Mouse (Mus musculus): ENCODE measurements around the gene Gcnt1. TPM values are rescaled to one million over a fixed set of nuclear protein-coding genes. Genes with fewer than 3 reads are reported as not detected.

Gcnt1 gene
- polyA plus RNA-seq, 1 experiment from 2014 or later = 21.0 TPM

DNA sequence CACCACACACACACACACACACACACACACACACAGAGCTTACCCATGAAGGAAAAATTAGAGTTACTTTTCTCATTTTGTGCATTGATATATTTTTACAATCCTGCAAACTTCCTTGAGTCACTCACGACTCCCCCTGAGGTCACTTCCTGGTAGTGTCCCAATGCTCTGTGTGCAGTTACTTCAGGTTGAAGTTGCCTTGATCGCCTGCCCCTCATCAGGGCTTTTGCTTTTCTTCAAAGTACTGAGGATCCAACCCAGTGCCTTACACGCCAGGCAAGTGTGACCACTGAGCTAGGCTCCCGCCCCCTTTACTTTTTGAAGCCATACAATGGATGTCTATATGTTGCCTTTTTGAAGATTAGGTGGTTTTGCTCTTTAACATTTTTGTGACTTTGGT lies 27.3 kb upstream of the Gcnt1 start:
- H3K36me3 ChIP-seq (ENCODE audit: control insufficient read depth, insufficient read depth, low read length) = peaks cover 25% of the 10 kb centered on the region
- H3K9ac ChIP-seq (ENCODE audit: low read depth, low read length) = no peak overlapping the region
- no peaks in the 10 kb centered on the region for H3K27me3 ChIP-seq (ENCODE audit: control insufficient read depth, insufficient read depth, low read length)
- H3K4me1 ChIP-seq (ENCODE audit: control insufficient read depth, insufficient read depth, low read length) = no peaks in the 10 kb centered on the region; the same call in 1 of the 2 replicates
- H3K4me3 ChIP-seq (ENCODE audit: low read length) = no peak overlapping the region
- no peak overlapping the region for H3K4me2 ChIP-seq (replicated peaks; ENCODE audit: low read depth, low read length)
- no peak overlapping the region for H3K27ac ChIP-seq (ENCODE audit: low read depth, low read length)
- no peaks in the 10 kb centered on the region for H3K9me3 ChIP-seq (ENCODE audit: control insufficient read depth, low read length)
- ATAC-seq (ENCODE audit: low FRiP score, low TSS enrichment) = no peak
- WGBS = 89% methylated on average over 4 of the region's 4 CpGs

DNA sequence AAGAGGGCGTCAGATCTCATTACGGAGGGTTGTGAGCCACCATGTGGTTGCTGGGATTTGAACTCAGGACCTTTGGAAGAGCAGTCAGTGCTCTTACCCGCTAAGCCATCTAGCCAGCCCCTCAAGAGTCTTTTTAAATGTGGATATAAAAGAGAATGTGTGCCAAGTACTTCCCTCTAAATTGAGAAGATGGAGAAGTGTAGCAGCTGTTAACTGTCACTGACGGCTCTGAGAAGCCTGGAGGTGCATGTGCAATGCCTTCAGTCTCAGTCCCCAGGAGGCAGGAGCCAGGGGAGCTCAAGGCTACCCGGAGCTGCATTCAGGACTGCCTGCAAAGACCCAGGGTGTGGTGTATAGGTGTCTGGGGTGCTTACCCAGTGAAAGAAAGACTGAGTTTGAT lies 25.3 kb upstream of the Gcnt1 start:
- ATAC-seq (ENCODE audit: low FRiP score, low TSS enrichment) = no peak
- H3K36me3 ChIP-seq (ENCODE audit: control insufficient read depth, insufficient read depth, low read length) = peaks cover 25% of the 10 kb centered on the region
- no peak overlapping the region for H3K9ac ChIP-seq (ENCODE audit: low read depth, low read length)
- H3K27ac ChIP-seq (ENCODE audit: low read depth, low read length) = no peak overlapping the region
- no peak overlapping the region for H3K4me3 ChIP-seq (ENCODE audit: low read length)
- 79% methylated on average over 5 of the region's 5 CpGs for WGBS
- no peaks in the 10 kb centered on the region; the same call in 1 of the 2 replicates for H3K4me1 ChIP-seq (ENCODE audit: control insufficient read depth, insufficient read depth, low read length)
- no peaks in the 10 kb centered on the region for H3K27me3 ChIP-seq (ENCODE audit: control insufficient read depth, insufficient read depth, low read length)
- H3K9me3 ChIP-seq (ENCODE audit: control insufficient read depth, low read length) = no peaks in the 10 kb centered on the region
- no peak overlapping the region for H3K4me2 ChIP-seq (replicated peaks; ENCODE audit: low read depth, low read length)

DNA sequence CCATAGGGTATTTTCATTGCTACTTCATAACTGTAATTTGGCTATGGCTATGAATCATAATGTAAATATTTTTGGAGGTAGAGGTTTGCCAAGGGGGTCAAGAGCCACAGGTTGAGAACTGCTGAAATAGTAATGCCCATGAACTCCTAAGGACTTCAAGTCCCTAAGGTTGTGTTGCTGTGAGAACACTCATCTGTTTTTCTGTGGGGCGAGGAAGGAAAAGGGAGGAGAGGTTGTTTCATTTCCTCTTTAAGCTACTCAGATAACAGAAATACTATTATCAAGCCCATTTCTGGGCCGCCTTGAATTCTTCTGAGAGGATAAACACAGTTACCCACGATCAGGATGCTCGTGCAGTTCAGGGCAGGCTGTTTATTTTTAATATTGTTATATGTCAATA lies 24.2 kb upstream of the Gcnt1 start:
- ATAC-seq (ENCODE audit: low FRiP score, low TSS enrichment) = no peak
- Histone ChIP-seq H3K9ac (ENCODE audit: low read depth, low read length) (no peak overlapping the region), H3K4me3 (ENCODE audit: low read length) (no peak overlapping the region), H3K36me3 (ENCODE audit: control insufficient read depth, insufficient read depth, low read length) (peaks cover 25% of the 10 kb centered on the region), H3K27ac (ENCODE audit: low read depth, low read length) (no peak overlapping the region), H3K27me3 (ENCODE audit: control insufficient read depth, insufficient read depth, low read length) (no peaks in the 10 kb centered on the region), H3K4me2 (replicated peaks; ENCODE audit: low read depth, low read length) (no peak overlapping the region), H3K4me1 (ENCODE audit: control insufficient read depth, insufficient read depth, low read length) (no peaks in the 10 kb centered on the region; the same call in 1 of the 2 replicates), H3K9me3 (ENCODE audit: control insufficient read depth, low read length) (no peaks in the 10 kb centered on the region)
- WGBS = 82% methylated on average over 4 of the region's 4 CpGs

DNA sequence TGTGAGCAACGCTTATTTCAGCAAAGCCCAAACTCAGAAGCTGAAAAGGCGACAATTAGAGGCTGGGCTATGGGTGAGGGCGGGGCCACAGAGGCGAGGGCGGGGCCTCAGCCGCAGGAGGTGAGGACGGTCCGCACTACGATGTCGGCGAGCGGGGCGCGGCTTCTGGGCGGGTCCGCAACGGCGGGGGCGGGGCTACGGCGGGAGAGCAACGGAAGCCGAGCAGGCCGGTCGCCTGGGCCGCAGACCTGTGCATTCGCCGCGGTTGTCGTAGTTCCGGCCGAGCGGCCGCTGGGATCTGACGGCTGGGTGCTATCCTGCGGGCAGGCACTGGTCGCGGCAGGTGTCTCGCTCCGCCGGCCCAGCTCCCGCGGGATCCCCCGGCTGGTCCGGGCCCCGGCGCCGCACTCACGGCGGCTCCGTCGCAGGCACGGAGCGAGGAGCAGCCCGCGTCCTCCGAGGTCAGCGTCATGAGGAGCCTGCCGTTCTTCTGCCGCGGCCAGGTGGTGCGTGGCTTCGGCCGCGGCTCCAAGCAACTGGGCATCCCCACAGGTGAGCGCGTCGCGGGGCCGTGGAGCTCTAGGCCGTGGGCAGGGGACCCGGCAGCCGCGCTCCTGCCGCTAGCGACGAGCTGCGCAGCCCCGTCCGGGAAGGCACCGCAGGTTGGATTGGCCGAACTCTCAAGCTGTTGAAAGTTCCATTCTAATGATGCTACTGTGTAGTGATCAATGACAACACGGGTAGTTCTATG lies 21.4 kb upstream of the Gcnt1 start, which contains the start of gene Rfk:
Rfk (plus strand) TSS at position 203 of the 751 bp plus-strand sequence.
- Histone ChIP-seq H3K9ac (ENCODE audit: low read depth, low read length) (peak within 1 kb of the TSS; percentile 84), H3K4me2 (replicated peaks; ENCODE audit: low read depth, low read length) (peak within 1 kb of the TSS; percentile 61), H3K36me3 (ENCODE audit: control insufficient read depth, insufficient read depth, low read length) (peaks cover 9% of the 10 kb centered on the region), H3K27me3 (ENCODE audit: control insufficient read depth, insufficient read depth, low read length) (no peaks in the 10 kb centered on the region), H3K4me1 (ENCODE audit: control insufficient read depth, insufficient read depth, low read length) (no peaks in the 10 kb centered on the region; the same call in 1 of the 2 replicates), H3K4me3 (ENCODE audit: low read length) (peak within 1 kb of the TSS; percentile 79), H3K27ac (ENCODE audit: low read depth, low read length) (peak within 1 kb of the TSS; percentile 12; the same call in 1 of the 2 replicates), H3K9me3 (ENCODE audit: control insufficient read depth, low read length) (no peaks in the 10 kb centered on the region)
- peak; percentile 98 for ATAC-seq (ENCODE audit: low FRiP score, low TSS enrichment)
- under 1% methylated on average over 81 of the region's 83 CpGs for WGBS

DNA sequence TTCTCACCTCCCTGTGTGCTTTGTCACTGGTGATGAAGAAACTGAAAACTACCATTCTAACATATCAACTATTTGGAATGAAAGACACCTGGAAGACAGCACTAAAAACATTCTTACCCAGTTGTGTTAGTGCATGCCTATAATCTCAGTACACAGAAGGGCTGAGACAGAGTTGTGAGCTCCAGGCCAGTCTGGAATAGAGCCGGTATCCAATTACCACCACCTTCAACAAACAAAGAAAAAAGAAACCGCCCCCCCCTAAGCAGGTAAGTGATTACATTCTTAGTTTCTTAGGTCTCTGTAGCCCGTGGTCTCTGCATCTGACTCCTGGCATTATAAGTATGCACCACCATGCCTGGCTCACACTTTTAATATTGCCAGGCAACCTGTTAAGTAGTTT lies 20.2 kb upstream of the Gcnt1 start:
- Histone ChIP-seq H3K9me3 (ENCODE audit: control insufficient read depth, low read length) (no peaks in the 10 kb centered on the region), H3K4me1 (ENCODE audit: control insufficient read depth, insufficient read depth, low read length) (no peaks in the 10 kb centered on the region; the same call in 1 of the 2 replicates), H3K4me2 (replicated peaks; ENCODE audit: low read depth, low read length) (peak overlapping the region; percentile 61), H3K4me3 (ENCODE audit: low read length) (no peak overlapping the region), H3K27ac (ENCODE audit: low read depth, low read length) (no peak overlapping the region), H3K27me3 (ENCODE audit: control insufficient read depth, insufficient read depth, low read length) (no peaks in the 10 kb centered on the region), H3K9ac (ENCODE audit: low read depth, low read length) (no peak overlapping the region), H3K36me3 (ENCODE audit: control insufficient read depth, insufficient read depth, low read length) (peaks cover 3% of the 10 kb centered on the region; the same call in 1 of the 2 replicates)
- WGBS = 11% methylated on average over 3 of the region's 3 CpGs
- no peak for ATAC-seq (ENCODE audit: low FRiP score, low TSS enrichment)

DNA sequence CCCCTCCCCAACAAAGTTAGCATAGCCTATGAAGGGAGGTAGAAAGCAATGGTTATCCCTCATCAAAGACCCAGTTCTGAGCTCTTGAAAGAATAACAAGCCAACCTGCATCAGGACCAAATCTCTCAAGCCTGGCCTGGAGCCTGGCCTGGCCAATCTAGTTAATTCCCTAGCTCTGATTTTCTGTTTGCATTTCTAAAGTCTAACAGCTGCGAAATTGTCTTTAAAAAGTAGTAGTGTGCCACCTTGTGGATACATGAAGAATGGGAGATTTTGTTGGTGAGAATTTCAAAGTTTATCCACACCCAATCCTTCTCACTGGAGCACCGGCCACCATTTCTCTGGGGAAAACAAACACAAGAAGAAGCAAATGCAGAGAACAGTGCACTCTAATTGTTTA lies 15.8 kb upstream of the Gcnt1 start:
- no peaks in the 10 kb centered on the region for H3K27me3 ChIP-seq (ENCODE audit: control insufficient read depth, insufficient read depth, low read length)
- ATAC-seq (ENCODE audit: low FRiP score, low TSS enrichment) = no peak
- no peak overlapping the region for H3K4me2 ChIP-seq (replicated peaks; ENCODE audit: low read depth, low read length)
- no peak overlapping the region for H3K4me3 ChIP-seq (ENCODE audit: low read length)
- no peaks in the 10 kb centered on the region for H3K9me3 ChIP-seq (ENCODE audit: control insufficient read depth, low read length)
- H3K36me3 ChIP-seq (ENCODE audit: control insufficient read depth, insufficient read depth, low read length) = no peaks in the 10 kb centered on the region
- no peaks in the 10 kb centered on the region for H3K4me1 ChIP-seq (ENCODE audit: control insufficient read depth, insufficient read depth, low read length)
- no peak overlapping the region for H3K9ac ChIP-seq (ENCODE audit: low read depth, low read length)
- WGBS = 14% methylated on average over 2 of the region's 2 CpGs
- no peak overlapping the region for H3K27ac ChIP-seq (ENCODE audit: low read depth, low read length)

DNA sequence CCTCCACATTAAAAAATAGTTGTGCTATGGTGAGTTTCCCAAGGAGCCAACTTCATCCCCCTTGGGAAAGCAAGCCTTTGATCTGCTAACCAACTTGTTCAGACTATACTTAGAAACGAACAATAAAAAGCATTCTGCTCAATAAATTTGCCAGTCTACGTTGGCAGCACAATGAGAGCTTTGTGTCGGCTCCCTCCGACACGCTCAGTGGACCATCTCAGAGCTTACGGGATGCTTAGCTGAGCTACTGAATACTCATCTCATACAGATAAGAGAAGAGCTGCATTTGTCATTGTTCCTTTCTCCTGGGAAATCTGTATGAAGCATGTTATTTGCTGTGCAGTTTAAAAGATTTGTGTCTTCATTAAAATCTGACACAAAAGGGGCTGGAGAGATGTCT lies 13.8 kb upstream of the Gcnt1 start:
- Histone ChIP-seq H3K4me1 (ENCODE audit: control insufficient read depth, insufficient read depth, low read length) (no peaks in the 10 kb centered on the region), H3K36me3 (ENCODE audit: control insufficient read depth, insufficient read depth, low read length) (no peaks in the 10 kb centered on the region), H3K4me2 (replicated peaks; ENCODE audit: low read depth, low read length) (no peak overlapping the region), H3K9ac (ENCODE audit: low read depth, low read length) (no peak overlapping the region), H3K4me3 (ENCODE audit: low read length) (no peak overlapping the region), H3K27me3 (ENCODE audit: control insufficient read depth, insufficient read depth, low read length) (no peaks in the 10 kb centered on the region), H3K9me3 (ENCODE audit: control insufficient read depth, low read length) (no peaks in the 10 kb centered on the region), H3K27ac (ENCODE audit: low read depth, low read length) (no peak overlapping the region)
- WGBS = 31% methylated on average over 6 of the region's 6 CpGs
- ATAC-seq (ENCODE audit: low FRiP score, low TSS enrichment) = peak; percentile 25; the same call in 1 of the 2 replicates

DNA sequence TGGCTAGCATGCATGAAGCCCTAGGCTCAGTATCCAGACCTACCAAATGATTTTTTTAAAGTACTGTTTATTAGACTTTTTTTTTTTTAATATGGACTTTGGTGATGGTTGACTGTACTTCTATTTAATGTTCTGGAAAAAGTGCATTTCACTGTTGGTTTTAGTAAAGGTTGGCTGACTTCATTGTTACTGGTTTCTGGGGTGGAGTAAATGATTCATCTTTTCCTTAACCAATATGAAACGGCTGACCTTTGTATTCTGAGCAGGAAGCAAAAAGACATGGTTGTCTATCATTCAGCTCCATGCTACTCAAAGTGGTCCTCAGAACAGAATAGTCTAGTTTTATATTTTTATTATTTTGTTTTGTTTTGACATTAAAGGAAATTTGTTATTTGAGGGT lies 12.8 kb upstream of the Gcnt1 start:
- Histone ChIP-seq H3K4me3 (ENCODE audit: low read length) (no peak overlapping the region), H3K27ac (ENCODE audit: low read depth, low read length) (no peak overlapping the region), H3K4me1 (ENCODE audit: control insufficient read depth, insufficient read depth, low read length) (no peaks in the 10 kb centered on the region), H3K27me3 (ENCODE audit: control insufficient read depth, insufficient read depth, low read length) (no peaks in the 10 kb centered on the region), H3K36me3 (ENCODE audit: control insufficient read depth, insufficient read depth, low read length) (no peaks in the 10 kb centered on the region), H3K9ac (ENCODE audit: low read depth, low read length) (no peak overlapping the region), H3K9me3 (ENCODE audit: control insufficient read depth, low read length) (no peaks in the 10 kb centered on the region), H3K4me2 (replicated peaks; ENCODE audit: low read depth, low read length) (no peak overlapping the region)
- ATAC-seq (ENCODE audit: low FRiP score, low TSS enrichment) = no peak
- WGBS = 61% methylated on average over 1 of the region's 1 CpGs

DNA sequence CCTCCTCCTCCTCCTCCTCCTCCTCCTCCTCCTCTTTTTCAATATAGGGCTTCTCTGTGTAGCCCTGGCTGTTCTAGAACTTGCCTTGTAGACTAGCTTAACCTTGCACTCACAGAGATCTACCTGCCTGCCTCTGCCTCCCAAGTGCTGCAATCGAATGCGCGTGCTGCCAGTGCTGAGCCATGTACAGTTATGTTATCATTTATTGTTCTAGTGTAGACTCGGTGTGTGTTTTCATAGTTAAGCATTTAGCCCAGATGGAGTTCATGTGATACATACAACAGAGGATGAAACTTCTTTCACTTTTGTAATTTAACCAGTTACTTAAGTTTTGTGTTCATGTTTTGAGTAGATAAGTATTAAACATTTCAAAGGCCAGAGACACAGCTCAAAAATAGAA lies 12.4 kb upstream of the Gcnt1 start:
- no peak for ATAC-seq (ENCODE audit: low FRiP score, low TSS enrichment)

More for the DNA sequence above, 12.4 kb upstream of the Gcnt1 start:
- Histone ChIP-seq H3K36me3 (ENCODE audit: control insufficient read depth, insufficient read depth, low read length) (no peaks in the 10 kb centered on the region), H3K4me3 (ENCODE audit: low read length) (no peak overlapping the region), H3K27me3 (ENCODE audit: control insufficient read depth, insufficient read depth, low read length) (no peaks in the 10 kb centered on the region), H3K9me3 (ENCODE audit: control insufficient read depth, low read length) (no peaks in the 10 kb centered on the region), H3K27ac (ENCODE audit: low read depth, low read length) (no peak overlapping the region), H3K9ac (ENCODE audit: low read depth, low read length) (no peak overlapping the region), H3K4me2 (replicated peaks; ENCODE audit: low read depth, low read length) (no peak overlapping the region), H3K4me1 (ENCODE audit: control insufficient read depth, insufficient read depth, low read length) (no peaks in the 10 kb centered on the region)
- WGBS = 91% methylated on average over 4 of the region's 4 CpGs
